Mouse (Mus musculus) brain, embryonic 14.5 days (tissue): ENCODE results near the gene Nufip2.

Experiments used
- CTCF ChIP-seq: fragments of 200-500 bp; IDR thresholded peaks from 2 replicates; pipeline ENCODE4 v1.5.1; 2012; ENCODE audit warnings: inconsistent platforms, mild to moderate bottlenecking, moderate library complexity, borderline replicate concordance; ENCODE audit not compliant: insufficient read depth, insufficient read length; ENCODE audit errors: extremely low read depth
- POLR2A ChIP-seq: fragments of 200-500 bp; IDR thresholded peaks from 2 replicates; pipeline ENCODE4 v1.6.1; 2012; ENCODE audit warnings: mild to moderate bottlenecking, inconsistent platforms, borderline replicate concordance; ENCODE audit not compliant: poor library complexity, insufficient read depth, insufficient read length, severe bottlenecking; ENCODE audit errors: extremely low read depth

DNA sequence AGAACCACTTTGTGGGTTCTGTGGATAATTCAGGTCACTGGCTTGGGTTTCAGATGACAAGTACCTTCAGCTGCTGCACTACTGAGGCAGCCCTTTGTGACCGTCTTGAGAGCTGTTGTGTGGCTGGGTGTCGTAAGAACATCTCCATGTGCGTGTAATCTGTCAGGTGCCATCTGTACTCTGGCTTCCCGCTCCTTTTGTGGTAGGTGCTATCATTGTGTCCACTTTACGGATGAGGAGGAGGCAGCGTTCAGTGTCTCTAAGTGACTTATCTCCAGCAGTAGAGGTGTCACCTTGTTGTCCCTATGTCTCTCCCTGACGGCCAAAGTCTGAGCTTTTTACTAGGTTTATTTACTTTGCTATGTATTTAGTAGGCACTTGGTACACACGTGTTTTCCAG, 84.4 kb downstream of the Nufip2 start:
- TF ChIP-seq CTCF (no peak), POLR2A (no peak)
